Mouse (Mus musculus): ENCODE measurements around the gene Smap1.
"Not testable (repeated sequence)": the region's sequence is repeated elsewhere in the genome, so short reads cannot be mapped to it uniquely, and the experiment has no call there.

Smap1 gene

GRCm38 (mm10) chr1:23921711-23922529, at the start of gene Smap1:
Smap1 (minus strand) TSS chr1:23922317.
- peak; percentile 85 to 93 for DNase-seq

GRCm38 (mm10) chr1:23971159-23971558, 49.0 kb upstream of the Smap1 start:
- not testable (repeated sequence) for DNase-seq

GRCm38 (mm10) chr1:23968027-23968725, 46.1 kb upstream of the Smap1 start:
- DNase-seq, result no peak

- DNase-seq, result no peak
These were observed 44.1 kb upstream of the Smap1 start for GRCm38 (mm10) chr1:23966226-23966625.

- peak in 1 of 2 experiments; percentile 11 for DNase-seq
These were observed 37.3 kb upstream of the Smap1 start for GRCm38 (mm10) chr1:23959415-23959732.

GRCm38 (mm10) chr1:23958668-23959414, 36.7 kb upstream of the Smap1 start:
- no peak for DNase-seq

GRCm38 (mm10) chr1:23958101-23958500, 36.0 kb upstream of the Smap1 start:
- no peak for DNase-seq

- no peak for DNase-seq
These were observed 33.4 kb upstream of the Smap1 start for GRCm38 (mm10) chr1:23955539-23955938.

- no peak for DNase-seq
These were observed 31.8 kb upstream of the Smap1 start for GRCm38 (mm10) chr1:23953921-23954320.

- DNase-seq, result no peak
These were observed 26.9 kb upstream of the Smap1 start for GRCm38 (mm10) chr1:23948778-23949699.

- no peak for DNase-seq
These were observed 26.2 kb upstream of the Smap1 start for GRCm38 (mm10) chr1:23948290-23948689.

- DNase-seq, result no peak
These were observed 22.0 kb upstream of the Smap1 start for GRCm38 (mm10) chr1:23944076-23944475.

- no peak for DNase-seq
These were observed 21.2 kb upstream of the Smap1 start for GRCm38 (mm10) chr1:23943146-23943940.

GRCm38 (mm10) chr1:23935408-23935762, 13.3 kb upstream of the Smap1 start:
- DNase-seq, result no peak

GRCm38 (mm10) chr1:23934669-23935407, 12.7 kb upstream of the Smap1 start:
- no peak for DNase-seq

GRCm38 (mm10) chr1:23929410-23929809, 7.3 kb upstream of the Smap1 start:
- no peak for DNase-seq

GRCm38 (mm10) chr1:23928371-23928770, 6.3 kb upstream of the Smap1 start:
- DNase-seq, result no peak

GRCm38 (mm10) chr1:23923779-23924708, 1.9 kb upstream of the Smap1 start:
- no peak for DNase-seq

GRCm38 (mm10) chr1:23922530-23922884, 390 bp upstream of the Smap1 start:
- no peak for DNase-seq

GRCm38 (mm10) chr1:23920275-23920674, 1.8 kb downstream of the Smap1 start:
- DNase-seq, result peak; percentile 48 to 72
